Mouse (Mus musculus): ENCODE data around the gene Lrrc74a. TPM values are rescaled to one million over a fixed set of nuclear protein-coding genes. Genes with fewer than 3 reads are reported as not detected.

Lrrc74a gene
- polyA plus RNA-seq, 2 experiments, result not detected

DNA sequence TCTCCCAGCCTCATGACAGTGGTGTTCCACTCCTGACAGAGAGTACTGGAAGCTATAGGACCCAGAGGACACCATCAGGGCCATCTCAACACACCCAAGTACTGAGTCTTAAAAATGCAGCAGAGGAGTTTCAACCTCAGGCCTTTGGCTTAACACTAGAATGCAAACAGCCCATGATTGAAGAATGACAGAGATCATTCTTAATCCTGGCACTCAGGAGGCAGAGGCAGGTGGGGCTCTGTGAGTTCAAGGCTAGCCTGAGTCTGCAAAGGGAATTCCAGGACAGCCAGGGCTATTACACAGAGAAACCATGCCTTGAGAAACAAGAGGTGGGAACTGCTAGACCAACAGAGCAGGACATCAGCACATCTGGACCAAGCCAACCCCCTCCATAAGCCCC lies 35.6 kb downstream of the Lrrc74a start:
- TF ChIP-seq CTCF (IDR thresholded peaks at IDR 0.05; ENCODE audit: low read depth) (no peak), EP300 (IDR thresholded peaks at IDR 0.05; ENCODE audit: low read depth) (no peak)
- H3K36me3 ChIP-seq (replicated peaks; ENCODE audit: control insufficient read depth, insufficient read depth, low read depth), result no peaks in the 10 kb centered on the region
- H3K9ac ChIP-seq (replicated peaks), result no peak overlapping the region
- no peak overlapping the region for H3K27ac ChIP-seq
- DNase-seq (ENCODE audit: low read depth in 3 of 3, low spot score in 3 of 3), result no peak
- H3K27me3 ChIP-seq (ENCODE audit: control insufficient read depth, insufficient read depth, low read length), result no peaks in the 10 kb centered on the region
- H3K4me1 ChIP-seq (replicated peaks; ENCODE audit: control insufficient read depth in 2 of 2, insufficient read depth in 2 of 2, low read length in 1 of 2), result no peaks in the 10 kb centered on the region
- no peak for ATAC-seq (ENCODE audit: insufficient read depth)
- H3K9me3 ChIP-seq (ENCODE audit: control insufficient read depth, low read length), result no peaks in the 10 kb centered on the region
- H3K4me3 ChIP-seq (ENCODE audit: insufficient read depth in 1 of 2, low read depth in 2 of 2, low read length in 2 of 2), result no peak overlapping the region
- no peak overlapping the region for H3K4me2 ChIP-seq (ENCODE audit: low read depth)

DNA sequence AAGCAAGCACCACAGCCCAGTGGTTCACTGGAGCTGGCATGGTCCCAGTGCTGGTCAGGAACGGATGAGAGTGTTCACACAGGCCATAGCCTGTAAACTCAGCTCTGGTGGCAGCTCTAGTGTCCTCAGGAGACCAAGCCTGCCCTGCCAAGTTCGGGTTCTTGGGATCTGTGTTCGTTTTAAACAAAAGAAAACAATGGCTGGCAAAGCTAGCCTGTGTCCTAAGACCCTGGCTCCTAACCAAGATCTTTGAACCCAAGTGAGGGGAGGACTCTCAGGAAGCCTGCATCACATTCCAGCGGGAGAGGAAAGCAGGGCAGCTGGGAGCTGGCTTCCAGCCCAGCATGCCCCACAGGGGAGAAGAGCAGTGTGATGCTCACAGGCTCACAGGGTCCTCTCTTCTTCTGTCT lies 36.1 kb downstream of the Lrrc74a start:
- no peak for TF ChIP-seq CTCF (IDR thresholded peaks at IDR 0.05; ENCODE audit: low read depth)
- no peak for TF ChIP-seq EP300 (IDR thresholded peaks at IDR 0.05; ENCODE audit: low read depth)
- H3K4me2 ChIP-seq (ENCODE audit: low read depth), result no peak overlapping the region
- WGBS (ENCODE audit: insufficient replicate concordance), result 29% methylated on average over 4 of the region's 4 CpGs
- ATAC-seq (ENCODE audit: insufficient read depth), result no peak
- H3K36me3 ChIP-seq (replicated peaks; ENCODE audit: control insufficient read depth, insufficient read depth, low read depth), result no peaks in the 10 kb centered on the region
- DNase-seq (ENCODE audit: low read depth in 3 of 3, low spot score in 3 of 3), result no peak
- H3K27ac ChIP-seq, result no peak overlapping the region
- H3K9ac ChIP-seq (replicated peaks), result no peak overlapping the region
- H3K4me1 ChIP-seq (replicated peaks; ENCODE audit: control insufficient read depth in 2 of 2, insufficient read depth in 2 of 2, low read length in 1 of 2), result no peaks in the 10 kb centered on the region
- H3K9me3 ChIP-seq (ENCODE audit: control insufficient read depth, low read length), result no peaks in the 10 kb centered on the region
- H3K4me3 ChIP-seq (ENCODE audit: insufficient read depth in 1 of 2, low read depth in 2 of 2, low read length in 2 of 2), result no peak overlapping the region
- H3K27me3 ChIP-seq (ENCODE audit: control insufficient read depth, insufficient read depth, low read length), result no peaks in the 10 kb centered on the region

DNA sequence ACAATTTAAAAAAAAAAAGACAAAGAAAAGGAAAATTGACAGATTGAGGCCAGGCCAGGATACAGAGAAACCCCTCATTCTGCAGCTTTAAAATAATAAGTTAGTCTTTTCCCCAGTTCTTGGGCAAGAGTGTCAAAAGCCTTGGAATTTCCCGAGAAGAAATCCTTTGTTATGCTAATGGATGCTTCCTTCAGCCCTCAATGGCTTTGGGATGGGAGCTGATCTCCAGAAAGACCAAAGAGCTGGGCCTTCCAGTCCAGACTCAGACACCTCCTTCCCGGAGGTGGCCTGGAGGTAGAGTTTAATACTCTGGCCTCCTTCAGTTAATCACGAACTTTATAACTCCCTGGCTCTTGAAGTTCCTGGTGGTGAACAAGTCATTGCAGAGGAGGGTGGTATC lies 36.8 kb downstream of the Lrrc74a start:
- H3K36me3 ChIP-seq (replicated peaks; ENCODE audit: control insufficient read depth, insufficient read depth, low read depth), result no peaks in the 10 kb centered on the region
- no peak overlapping the region for H3K27ac ChIP-seq
- no peaks in the 10 kb centered on the region for H3K4me1 ChIP-seq (replicated peaks; ENCODE audit: control insufficient read depth in 2 of 2, insufficient read depth in 2 of 2, low read length in 1 of 2)
- H3K9ac ChIP-seq (replicated peaks), result no peak overlapping the region
- 35% methylated on average over 3 of the region's 3 CpGs for WGBS (ENCODE audit: insufficient replicate concordance)
- DNase-seq (ENCODE audit: low read depth in 3 of 3, low spot score in 3 of 3) (no peak), ATAC-seq (ENCODE audit: insufficient read depth) (no peak)
- TF ChIP-seq EP300 (IDR thresholded peaks at IDR 0.05; ENCODE audit: low read depth) (no peak), CTCF (IDR thresholded peaks at IDR 0.05; ENCODE audit: low read depth) (no peak)
- H3K9me3 ChIP-seq (ENCODE audit: control insufficient read depth, low read length), result no peaks in the 10 kb centered on the region
- no peaks in the 10 kb centered on the region for H3K27me3 ChIP-seq (ENCODE audit: control insufficient read depth, insufficient read depth, low read length)
- no peak overlapping the region for H3K4me3 ChIP-seq (ENCODE audit: insufficient read depth in 1 of 2, low read depth in 2 of 2, low read length in 2 of 2)
- no peak overlapping the region for H3K4me2 ChIP-seq (ENCODE audit: low read depth)

DNA sequence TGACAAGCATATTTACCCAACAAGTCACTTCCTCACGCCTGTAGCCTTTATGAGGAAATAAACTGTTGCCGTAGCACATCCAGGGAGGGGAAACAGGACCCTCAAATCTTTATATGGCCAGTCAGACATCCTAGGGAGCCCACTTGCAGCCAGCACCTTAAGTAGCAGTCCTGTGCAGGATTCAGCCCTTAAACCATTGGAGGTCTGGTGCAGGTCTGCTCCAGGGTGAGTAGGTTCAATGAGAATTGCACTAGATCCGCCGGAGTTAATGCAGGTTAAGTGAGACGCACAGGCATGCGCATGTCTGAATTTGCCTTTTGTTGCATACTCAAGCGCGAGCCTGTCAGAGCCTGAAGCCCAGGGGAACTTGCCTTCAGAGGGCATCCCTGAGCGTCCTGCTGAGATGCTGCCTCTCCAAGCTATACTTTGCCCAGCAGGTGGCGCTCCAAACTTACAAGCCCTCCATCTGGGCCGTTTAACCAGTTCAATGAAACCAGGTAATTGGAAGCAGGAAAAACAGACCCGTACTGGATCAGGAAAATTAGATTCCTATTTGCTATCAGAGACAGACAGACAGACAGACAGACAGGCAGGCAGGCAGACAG lies 37.8 kb downstream of the Lrrc74a start:
- DNase-seq (ENCODE audit: low read depth in 3 of 3, low spot score in 3 of 3) (peak; percentile 64 to 73 (median 68)), ATAC-seq (ENCODE audit: insufficient read depth) (peak; percentile 57)
- Histone ChIP-seq H3K27ac (no peak overlapping the region), H3K9ac (replicated peaks) (no peak overlapping the region), H3K4me2 (ENCODE audit: low read depth) (no peak overlapping the region), H3K36me3 (replicated peaks; ENCODE audit: control insufficient read depth, insufficient read depth, low read depth) (no peaks in the 10 kb centered on the region), H3K4me1 (replicated peaks; ENCODE audit: control insufficient read depth in 2 of 2, insufficient read depth in 2 of 2, low read length in 1 of 2) (no peaks in the 10 kb centered on the region), H3K27me3 (ENCODE audit: control insufficient read depth, insufficient read depth, low read length) (no peaks in the 10 kb centered on the region), H3K4me3 (ENCODE audit: insufficient read depth in 1 of 2, low read depth in 2 of 2, low read length in 2 of 2) (no peak overlapping the region), H3K9me3 (ENCODE audit: control insufficient read depth, low read length) (no peaks in the 10 kb centered on the region)
- WGBS (ENCODE audit: insufficient replicate concordance), result 7% methylated on average over 12 of the region's 12 CpGs
- peak; percentile 95 for TF ChIP-seq CTCF (IDR thresholded peaks at IDR 0.05; ENCODE audit: low read depth)
- TF ChIP-seq EP300 (IDR thresholded peaks at IDR 0.05; ENCODE audit: low read depth), result no peak

DNA sequence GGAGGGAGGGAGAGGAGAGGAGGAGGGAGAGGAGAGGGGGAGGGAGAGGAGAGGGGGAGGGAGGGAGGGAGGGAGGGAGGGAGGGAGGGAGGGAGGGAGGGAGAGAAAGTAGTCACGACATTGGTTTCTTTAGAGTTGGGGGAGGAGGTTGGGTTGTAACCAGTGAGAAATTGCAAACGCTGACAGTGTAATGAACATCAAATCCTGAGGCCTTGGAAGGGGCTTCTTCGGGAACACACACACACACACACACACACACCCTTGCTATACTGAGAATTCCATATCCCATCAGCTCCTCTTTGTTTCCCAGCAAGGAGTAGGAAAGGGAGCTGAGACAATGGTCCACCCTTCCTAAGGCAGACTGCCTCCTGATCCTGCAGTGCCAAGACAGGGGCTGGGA lies 38.4 kb downstream of the Lrrc74a start:
- H3K36me3 ChIP-seq (replicated peaks; ENCODE audit: control insufficient read depth, insufficient read depth, low read depth), result no peaks in the 10 kb centered on the region
- TF ChIP-seq EP300 (IDR thresholded peaks at IDR 0.05; ENCODE audit: low read depth) (no peak), CTCF (IDR thresholded peaks at IDR 0.05; ENCODE audit: low read depth) (no peak)
- H3K27ac ChIP-seq, result no peak overlapping the region
- WGBS (ENCODE audit: insufficient replicate concordance), result 38% methylated on average over 3 of the region's 3 CpGs
- no peaks in the 10 kb centered on the region for H3K9me3 ChIP-seq (ENCODE audit: control insufficient read depth, low read length)
- H3K4me1 ChIP-seq (replicated peaks; ENCODE audit: control insufficient read depth in 2 of 2, insufficient read depth in 2 of 2, low read length in 1 of 2), result no peaks in the 10 kb centered on the region
- no peak overlapping the region for H3K4me3 ChIP-seq (ENCODE audit: insufficient read depth in 1 of 2, low read depth in 2 of 2, low read length in 2 of 2)
- DNase-seq (ENCODE audit: low read depth in 3 of 3, low spot score in 3 of 3) (no peak), ATAC-seq (ENCODE audit: insufficient read depth) (no peak)
- no peak overlapping the region for H3K4me2 ChIP-seq (ENCODE audit: low read depth)
- H3K9ac ChIP-seq (replicated peaks), result no peak overlapping the region
- H3K27me3 ChIP-seq (ENCODE audit: control insufficient read depth, insufficient read depth, low read length), result no peaks in the 10 kb centered on the region
